Mouse (Mus musculus): ENCODE measurements around the gene Spire2. TPM values are rescaled to one million over a fixed set of nuclear protein-coding genes. Genes with fewer than 3 reads are reported as not detected.
"Not testable (repeated sequence)": the region's sequence is repeated elsewhere in the genome, so short reads cannot be mapped to it uniquely, and the experiment has no call there.

Gene Spire2
- polyA plus RNA-seq, 1 experiment from 2014 or later = 40.2 TPM

DNA sequence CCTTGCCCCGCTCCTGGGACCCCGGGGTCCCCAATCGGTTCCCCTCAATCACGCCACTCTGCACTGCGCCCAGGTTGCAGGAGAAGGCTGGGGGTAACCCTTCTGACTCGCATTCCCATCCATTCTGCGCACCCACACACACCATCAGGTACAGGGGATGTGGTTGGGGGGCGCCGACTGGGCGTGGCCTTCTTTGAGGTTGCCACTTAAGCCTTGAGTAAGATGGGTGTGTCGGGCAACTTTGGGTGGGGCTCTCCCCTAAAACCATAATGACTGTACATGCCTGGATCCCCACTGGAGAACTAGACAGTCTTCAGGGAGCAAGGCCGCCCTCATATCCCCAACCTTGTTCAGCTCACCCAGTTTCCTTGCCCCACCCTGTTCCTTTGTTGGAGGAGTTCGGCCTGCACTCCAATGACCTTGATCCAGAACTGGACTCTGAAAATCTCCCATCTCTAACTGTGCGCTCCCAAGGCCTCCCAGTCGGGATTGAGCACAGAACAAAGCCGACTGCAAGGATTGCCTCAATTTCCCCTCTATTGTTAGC is 79.3 kb downstream of the Spire2 start:
- Histone ChIP-seq H3K9ac (peak overlapping the region; percentile 100), H3K4me3 (peak overlapping the region; percentile 87), H3K4me2 (peak overlapping the region; percentile 85), H3K4me1 (replicated peaks) (peaks cover 42% of the 10 kb centered on the region), H3K9me3 (no peaks in the 10 kb centered on the region), H3K36me3 (0 out of 2 replicates have a peak, but pooled peaks cover 4% of the 10 kb centered on the region), H3K27me3 (no peaks in the 10 kb centered on the region; the same call in 1 of the 2 replicates), H3K27ac (replicated peaks) (peak overlapping the region; percentile 98)
- peak; percentile 36; the same call in 1 of the 2 replicates for ATAC-seq (ENCODE audit: low read depth)
- 2% methylated on average over 16 of the region's 16 CpGs for WGBS

- ATAC-seq (ENCODE audit: low read depth) = peak; percentile 13
- WGBS = under 1% methylated on average over 12 of the region's 12 CpGs
- peaks cover 6% of the 10 kb centered on the region; the same call in 1 of the 2 replicates for H3K36me3 ChIP-seq
- H3K4me2 ChIP-seq = peak overlapping the region; percentile 85
- peak overlapping the region; percentile 87 for H3K4me3 ChIP-seq
- no peaks in the 10 kb centered on the region for H3K9me3 ChIP-seq
- peaks cover 46% of the 10 kb centered on the region for H3K4me1 ChIP-seq (replicated peaks)
- no peaks in the 10 kb centered on the region; the same call in 1 of the 2 replicates for H3K27me3 ChIP-seq
- peak overlapping the region; percentile 98 for H3K27ac ChIP-seq (replicated peaks)
- H3K9ac ChIP-seq = peak overlapping the region; percentile 100
Observed at GRCm38 (mm10) chr8:123412560-123413170, 80.2 kb downstream of the Spire2 start.

- H3K36me3 ChIP-seq = peaks cover 22% of the 10 kb centered on the region
- peak overlapping the region; percentile 87 for H3K4me3 ChIP-seq
- ATAC-seq (ENCODE audit: low read depth) = no peak
- no peaks in the 10 kb centered on the region for H3K9me3 ChIP-seq
- H3K27me3 ChIP-seq = no peaks in the 10 kb centered on the region; the same call in 1 of the 2 replicates
- H3K9ac ChIP-seq = peak overlapping the region; percentile 100
- 10% methylated on average over 9 of the region's 9 CpGs for WGBS
- H3K4me1 ChIP-seq (replicated peaks) = peaks cover 51% of the 10 kb centered on the region
- peak overlapping the region; percentile 85 for H3K4me2 ChIP-seq
- H3K27ac ChIP-seq (replicated peaks) = peak overlapping the region; percentile 98
Observed at GRCm38 (mm10) chr8:123414255-123414654, 81.7 kb downstream of the Spire2 start.

DNA sequence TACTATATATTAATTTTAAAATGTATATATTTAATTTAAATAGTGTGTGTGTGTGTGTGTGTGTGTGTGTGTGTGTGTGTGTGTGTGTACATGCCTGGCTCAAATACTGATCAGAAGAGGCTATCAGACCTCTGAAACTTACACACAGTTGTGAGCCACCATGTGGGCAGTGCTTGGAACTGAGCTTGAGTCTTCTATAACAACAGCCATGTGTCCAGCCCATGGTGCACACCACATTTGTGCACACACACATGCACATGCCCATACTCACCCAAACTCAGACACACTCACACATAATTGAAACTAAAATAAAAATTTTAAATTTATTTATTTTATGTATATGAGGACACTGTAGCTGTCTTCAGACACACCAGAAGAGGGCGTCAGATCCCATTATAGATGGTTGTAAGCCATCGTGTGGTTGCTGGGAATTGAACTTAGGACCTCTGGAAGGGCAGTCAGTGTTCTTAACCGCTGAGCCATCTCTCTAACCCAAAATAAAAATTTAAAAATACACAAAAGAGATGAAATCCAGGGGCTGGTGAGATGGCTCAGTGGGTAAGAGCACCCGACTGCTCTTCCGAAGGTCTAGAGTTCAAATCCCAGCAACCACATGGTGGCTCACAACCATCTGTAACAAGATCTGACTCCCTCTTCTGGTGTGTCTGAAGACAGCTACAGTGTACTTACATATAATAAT is 82.6 kb downstream of the Spire2 start:
- WGBS = 89% methylated on average over 5 of the region's 5 CpGs
- H3K36me3 ChIP-seq = peaks cover 31% of the 10 kb centered on the region
- peak overlapping the region; percentile 100 for H3K9ac ChIP-seq
- not testable (repeated sequence) for H3K9me3 ChIP-seq; ATAC-seq (ENCODE audit: low read depth); H3K27ac ChIP-seq (replicated peaks); H3K27me3 ChIP-seq
- H3K4me3 ChIP-seq = peak overlapping the region; percentile 87
- peaks cover 42% of the 10 kb centered on the region for H3K4me1 ChIP-seq (replicated peaks)
- peak overlapping the region; percentile 85 for H3K4me2 ChIP-seq

- Histone ChIP-seq H3K9ac (no peak overlapping the region; the same call in 1 of the 2 replicates), H3K4me1 (replicated peaks) (peaks cover 40% of the 10 kb centered on the region), H3K9me3 (no peaks in the 10 kb centered on the region), H3K27me3 (no peaks in the 10 kb centered on the region), H3K4me3 (peak overlapping the region; percentile 87; the same call in 1 of the 2 replicates), H3K27ac (replicated peaks) (no peak overlapping the region), H3K36me3 (peaks cover 42% of the 10 kb centered on the region), H3K4me2 (peak overlapping the region; percentile 85)
- ATAC-seq (ENCODE audit: low read depth) = no peak
- WGBS = 85% methylated on average over 8 of the region's 8 CpGs
Observed at GRCm38 (mm10) chr8:123415967-123416943, 83.7 kb downstream of the Spire2 start.

DNA sequence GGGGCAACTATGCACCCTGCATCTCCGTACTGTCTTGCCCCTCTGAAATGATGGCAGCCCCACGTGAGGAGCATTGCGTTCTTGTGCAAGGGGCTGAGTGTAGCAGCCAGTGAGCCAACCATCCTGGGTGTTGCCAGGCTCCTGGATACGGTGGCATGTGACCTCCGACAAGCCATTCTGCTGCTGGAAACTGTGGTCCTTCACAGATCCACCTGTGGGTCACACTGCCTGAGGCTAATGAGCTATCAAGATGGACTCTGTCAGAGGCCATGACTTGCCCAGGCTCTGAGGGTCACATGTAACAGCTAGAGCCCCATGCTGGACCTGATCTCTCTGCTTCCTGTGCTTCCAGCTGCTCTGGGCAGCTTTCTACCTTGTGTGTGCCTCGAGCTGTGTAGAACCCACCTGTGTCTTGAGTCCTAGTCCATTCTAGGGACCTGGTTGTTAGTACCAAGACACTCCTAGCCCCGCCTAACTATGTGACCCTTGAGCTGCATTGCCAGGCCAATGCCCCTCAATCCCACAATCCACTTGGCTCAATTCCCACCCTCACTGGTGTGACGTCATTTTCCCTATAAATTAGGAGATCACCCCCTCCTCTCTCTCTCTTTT is 84.5 kb downstream of the Spire2 start:
- ATAC-seq (ENCODE audit: low read depth) = no peak
- Histone ChIP-seq H3K27ac (replicated peaks) (no peak overlapping the region), H3K27me3 (no peaks in the 10 kb centered on the region), H3K36me3 (peaks cover 49% of the 10 kb centered on the region), H3K4me1 (replicated peaks) (peaks cover 44% of the 10 kb centered on the region), H3K4me3 (0 out of 2 replicates have a peak overlapping the region, but pooled peaks have one; percentile 6), H3K4me2 (peak overlapping the region; percentile 85), H3K9ac (no peak overlapping the region; the same call in none of the 2 replicates), H3K9me3 (no peaks in the 10 kb centered on the region)
- 71% methylated on average over 8 of the region's 8 CpGs for WGBS

Other genes with a start within 250 kb of the Spire2 start
- 629 and 772 TPM in 2 replicates for gene Rpl13, start 230.4 kb upstream of the Spire2 start, polyA plus RNA-seq (2015; fragmentation: Nextera tagmentation; extraction: Ambion mirVana)
- 0.68 and 1.1 TPM in 2 replicates for gene Cpne7, start 215.3 kb upstream of the Spire2 start, polyA plus RNA-seq (2015; fragmentation: Nextera tagmentation; extraction: Ambion mirVana)
- gene Sult5a1, start 174.4 kb upstream of the Spire2 start, polyA plus RNA-seq (2015; fragmentation: Nextera tagmentation; extraction: Ambion mirVana) = 1.2 and 2.4 TPM in 2 replicates
- 0.08 and 0.19 TPM in 2 replicates for gene Dpep1, start 146.5 kb upstream of the Spire2 start, polyA plus RNA-seq (2015; fragmentation: Nextera tagmentation; extraction: Ambion mirVana)
- gene Chmp1a, start 120.0 kb upstream of the Spire2 start, polyA plus RNA-seq (2015; fragmentation: Nextera tagmentation; extraction: Ambion mirVana) = 164 and 175 TPM in 2 replicates
- gene Spata33, start 119.9 kb upstream of the Spire2 start, polyA plus RNA-seq (2015; fragmentation: Nextera tagmentation; extraction: Ambion mirVana) = 7.6 and 7.7 TPM in 2 replicates
- 37.2 and 42.4 TPM in 2 replicates for gene Cdk10, start 107.9 kb upstream of the Spire2 start, polyA plus RNA-seq (2015; fragmentation: Nextera tagmentation; extraction: Ambion mirVana)
- gene Spata2l, start 96.5 kb upstream of the Spire2 start, polyA plus RNA-seq (2015; fragmentation: Nextera tagmentation; extraction: Ambion mirVana) = 4.4 and 4.8 TPM in 2 replicates
- gene Zfp276, start 78.5 kb upstream of the Spire2 start, polyA plus RNA-seq (2015; fragmentation: Nextera tagmentation; extraction: Ambion mirVana) = 22.1 and 24.1 TPM in 2 replicates
- gene Vps9d1, start 78.4 kb upstream of the Spire2 start, polyA plus RNA-seq (2015; fragmentation: Nextera tagmentation; extraction: Ambion mirVana) = 49.2 and 50.0 TPM in 2 replicates
- 9.3 and 11.0 TPM in 2 replicates for gene Fanca, start 14.1 kb upstream of the Spire2 start, polyA plus RNA-seq (2015; fragmentation: Nextera tagmentation; extraction: Ambion mirVana)
- 317 and 328 TPM in 2 replicates for gene Tcf25, start 41.0 kb downstream of the Spire2 start, polyA plus RNA-seq (2015; fragmentation: Nextera tagmentation; extraction: Ambion mirVana)
- gene Mc1r, start 74.4 kb downstream of the Spire2 start, polyA plus RNA-seq (2015; fragmentation: Nextera tagmentation; extraction: Ambion mirVana) = 0.21 and 0.22 TPM in 2 replicates
- 1,543 and 1,658 TPM in 2 replicates for gene Tubb3, start 78.7 kb downstream of the Spire2 start, polyA plus RNA-seq (2015; fragmentation: Nextera tagmentation; extraction: Ambion mirVana)
- 43.3 and 44.5 TPM in 2 replicates for gene Def8, start 90.8 kb downstream of the Spire2 start, polyA plus RNA-seq (2015; fragmentation: Nextera tagmentation; extraction: Ambion mirVana)
- gene Afg3l1, start 145.2 kb downstream of the Spire2 start, polyA plus RNA-seq (2015; fragmentation: Nextera tagmentation; extraction: Ambion mirVana) = 50.8 and 54.0 TPM in 2 replicates
- 68.6 and 84.2 TPM in 2 replicates for gene Dbndd1, start 182.8 kb downstream of the Spire2 start, polyA plus RNA-seq (2015; fragmentation: Nextera tagmentation; extraction: Ambion mirVana)
- gene Gas8, start 186.1 kb downstream of the Spire2 start, polyA plus RNA-seq (2015; fragmentation: Nextera tagmentation; extraction: Ambion mirVana) = 41.1 and 45.8 TPM in 2 replicates

Measured in neural tube, embryonic 13.5 days (tissue).